ENCODE assay signal across 8 mouse cellular contexts in genomic region chr9:61315371-61316298, GRCm38 (mm10). TPM values are rescaled to one million over a fixed set of nuclear protein-coding genes. Genes with fewer than 3 reads are reported as not detected.
DNase-seq lines count a peak whose midpoint lies in the region; ATAC-seq and TF ChIP-seq lines count a peak whose summit lies in the region.

No protein-coding gene starts in this region.

- peaks cover 21% of the 10 kb centered on the region for H3K4me1 ChIP-seq in forebrain, embryonic 16.5 days (replicated peaks; ENCODE audit: control insufficient read depth, insufficient read depth, low read length)
- H3K4me1 ChIP-seq in hindbrain, embryonic 13.5 days (replicated peaks), result peaks cover 70% of the 10 kb centered on the region
- H3K4me1 ChIP-seq in liver, adult 2 months (ENCODE audit: control insufficient read depth, insufficient read depth, low read length), result peaks cover 32% of the 10 kb centered on the region
- peaks cover 30% of the 10 kb centered on the region for H3K4me1 ChIP-seq in stomach, embryonic 15.5 days

- peak overlapping the region; percentile 42; the same call in 1 of the 2 replicates for H3K27ac ChIP-seq in forebrain, embryonic 16.5 days (ENCODE audit: low read length)
- H3K27ac ChIP-seq in hindbrain, embryonic 13.5 days, result peak overlapping the region; percentile 58
- H3K27ac ChIP-seq in liver, adult 2 months (replicated peaks; ENCODE audit: insufficient read depth, low read depth, low read length), result peak overlapping the region; percentile 15
- peak overlapping the region; percentile 70 for H3K27ac ChIP-seq in stomach, embryonic 15.5 days

- 29% methylated on average over 17 of the region's 17 CpGs for WGBS in forebrain, embryonic 16.5 days
- 36% methylated on average over 17 of the region's 17 CpGs for WGBS in hindbrain, embryonic 13.5 days
- WGBS in liver, adult 2 months, result 12% methylated on average over 17 of the region's 17 CpGs
- WGBS in stomach, embryonic 15.5 days, result 29% methylated on average over 17 of the region's 17 CpGs

- H3K4me2 ChIP-seq in forebrain, embryonic 16.5 days (ENCODE audit: low read length), result no peak overlapping the region
- H3K4me2 ChIP-seq in hindbrain, embryonic 13.5 days, result no peak overlapping the region
- H3K4me2 ChIP-seq in stomach, embryonic 15.5 days, result 0 out of 2 replicates have a peak overlapping the region, but pooled peaks have one; percentile 6

- TF ChIP-seq POLR2A in liver, adult 2 months (IDR thresholded peaks at IDR 0.05; ENCODE audit: extremely low read depth, insufficient read depth, low read length), result no peak

- no peak overlapping the region for H3K4me3 ChIP-seq in forebrain, embryonic 16.5 days (replicated peaks; ENCODE audit: low read length)
- no peak overlapping the region for H3K4me3 ChIP-seq in hindbrain, embryonic 13.5 days
- no peak overlapping the region for H3K4me3 ChIP-seq in liver, adult 2 months (ENCODE audit: insufficient read depth, low read depth, low read length)
- no peak overlapping the region for H3K4me3 ChIP-seq in stomach, embryonic 15.5 days (replicated peaks)

- no peaks in the 10 kb centered on the region for H3K9me3 ChIP-seq in forebrain, embryonic 16.5 days (ENCODE audit: control insufficient read depth, low read length)
- no peaks in the 10 kb centered on the region for H3K9me3 ChIP-seq in hindbrain, embryonic 13.5 days
- H3K9me3 ChIP-seq in stomach, embryonic 15.5 days, result no peaks in the 10 kb centered on the region

- peak; percentile 76 for ATAC-seq in forebrain, embryonic 16.5 days
- ATAC-seq in hindbrain, embryonic 13.5 days (ENCODE audit: low FRiP score), result peak; percentile 34
- peak; percentile 54; the same call in 1 of the 2 replicates for ATAC-seq in stomach, embryonic 15.5 days (ENCODE audit: insufficient read depth, low FRiP score, low read depth)

- no peaks in the 10 kb centered on the region for H3K36me3 ChIP-seq in forebrain, embryonic 16.5 days (ENCODE audit: control insufficient read depth, insufficient read depth)
- no peaks in the 10 kb centered on the region for H3K36me3 ChIP-seq in hindbrain, embryonic 13.5 days
- H3K36me3 ChIP-seq in liver, adult 2 months (ENCODE audit: control insufficient read depth, insufficient read depth, low read length), result no peaks in the 10 kb centered on the region
- H3K36me3 ChIP-seq in stomach, embryonic 15.5 days, result no peaks in the 10 kb centered on the region

- TF ChIP-seq CTCF in liver, adult 2 months (IDR thresholded peaks at IDR 0.05; ENCODE audit: low read depth, low read length), result no peak

- no peaks in the 10 kb centered on the region for H3K79me2 ChIP-seq in liver, adult 2 months (ENCODE audit: control insufficient read depth, insufficient read depth, low read length)

- peaks cover 2% of the 10 kb centered on the region; the same call in 1 of the 2 replicates for H3K27me3 ChIP-seq in forebrain, embryonic 16.5 days (replicated peaks; ENCODE audit: control insufficient read depth, insufficient read depth, low read length)
- H3K27me3 ChIP-seq in hindbrain, embryonic 13.5 days, result peaks cover 19% of the 10 kb centered on the region
- no peaks in the 10 kb centered on the region for H3K27me3 ChIP-seq in liver, adult 2 months (ENCODE audit: control insufficient read depth, insufficient read depth, low read length)
- H3K27me3 ChIP-seq in stomach, embryonic 15.5 days (replicated peaks), result 0 out of 2 replicates have a peak, but pooled peaks cover 6% of the 10 kb centered on the region

- DNase-seq in layer of hippocampus, postnatal 14 days (ENCODE audit: low spot score in 2 of 2), result peak; percentile 15 to 54
- DNase-seq in layer of hippocampus, adult 9-10 months (ENCODE audit: low spot score), result no peak
- DNase-seq in liver, adult 2 months (ENCODE audit: extremely low read depth, low read depth, low spot score), result peak; percentile 50
- DNase-seq in layer of hippocampus, adult 8-10 months (ENCODE audit: low spot score in 2 of 2), result no peak
- DNase-seq in layer of hippocampus, postnatal 25 days (ENCODE audit: extremely low spot score in 1 of 2, low spot score in 1 of 2), result no peak

- H3K9ac ChIP-seq in forebrain, embryonic 16.5 days (replicated peaks; ENCODE audit: low read depth, low read length), result no peak overlapping the region
- peak overlapping the region; percentile 49; the same call in 1 of the 2 replicates for H3K9ac ChIP-seq in hindbrain, embryonic 13.5 days
- H3K9ac ChIP-seq in liver, adult 2 months (ENCODE audit: low read depth, low read length), result no peak overlapping the region
- no peak overlapping the region for H3K9ac ChIP-seq in stomach, embryonic 15.5 days

RNA-seq across cellular contexts. Expression of gene Tle3, which starts 56.5 kb away (rescaled TPM):
- 10 to 100 TPM; 73.5 to 77.2 TPM for total RNA-seq in layer of hippocampus, postnatal 14 days (2021)
- 36.8 and 42.5 TPM in 2 replicates for polyA plus RNA-seq in forebrain, embryonic 16.5 days (2015; fragmentation: Nextera tagmentation; extraction: Ambion mirVana)
- polyA plus RNA-seq in hindbrain, embryonic 13.5 days (2015; fragmentation: Nextera tagmentation; extraction: Ambion mirVana), result 31.0 and 32.3 TPM in 2 replicates
- total RNA-seq in liver, adult 2 months (2014; rRNA removed), result 2.4 and 2.9 TPM in 2 replicates
- polyA plus RNA-seq in liver, adult 2 months (2012; rRNA removed), result 9.7 and 14.8 TPM in 2 replicates
- 24.3 and 25.4 TPM in 2 replicates for polyA plus RNA-seq in stomach, embryonic 15.5 days (2015; fragmentation: Nextera tagmentation; extraction: Ambion mirVana)
- 10 to 100 TPM; 47.8 to 62.3 (median 56.9) TPM for total RNA-seq in layer of hippocampus, adult 8-10 months (2022)
- total RNA-seq in layer of hippocampus, postnatal 25 days (2021), result 10 to 100 TPM; 57.3 to 64.0 TPM

Comparison
In these comparisons a context has a peak if more than half of its experiments do, and no peak if none do; other contexts are left out.
1. DNase-seq: peak in layer of hippocampus, postnatal 14 days (2 of 2) and liver, adult 2 months (single experiment); none in layer of hippocampus, adult 9-10 months (single experiment), layer of hippocampus, adult 8-10 months (0 of 2) and layer of hippocampus, postnatal 25 days (0 of 2).
2. H3K27ac ChIP-seq: peak in every context shown above with its lines; median percentile 70 in stomach, embryonic 15.5 days; 58 in hindbrain, embryonic 13.5 days; 42 in forebrain, embryonic 16.5 days; 15 in liver, adult 2 months.
3. RNA of gene Tle3, which starts 56.5 kb away (total RNA-seq): 73.5 to 77.2 TPM in layer of hippocampus, postnatal 14 days, 57.3 to 64.0 TPM in layer of hippocampus, postnatal 25 days and 47.8 to 62.3 TPM in layer of hippocampus, adult 8-10 months; 2.4 to 2.9 TPM in liver, adult 2 months; every median in the first group is over 10 times any median in the second.
4. Peak in every context shown above with its lines, with median percentiles within 50 percentile points of each other: ATAC-seq.